Mouse (Mus musculus) heart, adult 9 months (tissue): Measurements from ENCODE around the gene Colgalt1.

Experiments
- DNase-seq, 2 experiments: peaks; one replicate each; pipeline ENCODE4 v3.0.0; 2022; ENCODE audit warnings: low spot score in 2 of 2

The Colgalt1 gene

GRCm38 (mm10) chr8:71668220-71668975 lies 57.6 kb downstream of the Colgalt1 start:
- DNase-seq: peak in 1 of 2 experiments; percentile 49

DNA sequence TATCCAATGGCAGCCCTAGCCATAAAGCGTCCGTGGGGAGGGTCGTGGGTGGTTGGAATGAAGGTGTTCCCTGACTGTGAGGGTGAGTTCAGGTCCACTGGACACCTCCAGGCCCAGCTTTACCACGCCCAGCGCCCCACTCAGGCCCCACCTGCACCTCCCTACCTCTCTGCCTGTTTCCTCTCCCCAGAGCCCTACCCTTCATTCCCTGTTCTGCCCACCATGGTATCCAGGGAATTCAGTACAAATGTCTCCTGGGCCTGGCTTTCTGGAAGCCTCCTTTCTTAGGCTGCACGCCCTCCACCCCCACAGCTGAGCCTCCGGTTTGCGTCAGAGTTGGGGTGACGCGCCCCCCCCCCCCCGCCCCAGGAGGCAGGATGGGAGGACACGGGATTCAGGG lies 59.4 kb downstream of the Colgalt1 start:
- no peak for DNase-seq

GRCm38 (mm10) chr8:71670621-71671548 lies 60.1 kb downstream of the Colgalt1 start:
- DNase-seq: no peak

DNA sequence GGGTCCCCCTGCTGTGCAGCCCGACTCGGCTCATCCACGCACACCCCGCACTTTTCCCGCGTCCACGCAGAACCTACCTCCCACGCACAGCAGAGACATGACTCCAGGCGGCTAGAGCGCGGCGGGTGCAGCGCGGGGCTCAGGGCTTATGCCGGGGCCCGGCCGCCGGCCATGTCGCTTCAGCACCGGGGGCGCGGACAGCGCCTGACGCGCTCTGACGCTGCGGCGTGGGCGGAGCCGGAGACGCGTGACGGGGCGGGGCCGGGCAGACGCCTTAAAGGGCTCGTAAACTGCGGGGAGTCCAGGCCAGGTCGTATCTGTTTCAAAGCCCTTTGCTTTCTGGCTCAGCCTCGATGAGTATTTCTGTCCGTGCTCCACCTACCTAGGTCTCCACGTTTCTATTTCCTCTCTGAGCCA lies 60.8 kb downstream of the Colgalt1 start, which contains the start of gene Unc13a:
TSS of gene Unc13a (minus strand) at position 209 of the 417 bp plus-strand sequence.
- peak; percentile 71 to 82 for DNase-seq

- DNase-seq: no peak
Observed at GRCm38 (mm10) chr8:71672168-71672735, 61.5 kb downstream of the Colgalt1 start.

- DNase-seq: no peak
Observed at GRCm38 (mm10) chr8:71674071-71674470, 63.3 kb downstream of the Colgalt1 start.
